ENCODE assay signal across 11 mouse cellular contexts in the genomic region with DNA sequence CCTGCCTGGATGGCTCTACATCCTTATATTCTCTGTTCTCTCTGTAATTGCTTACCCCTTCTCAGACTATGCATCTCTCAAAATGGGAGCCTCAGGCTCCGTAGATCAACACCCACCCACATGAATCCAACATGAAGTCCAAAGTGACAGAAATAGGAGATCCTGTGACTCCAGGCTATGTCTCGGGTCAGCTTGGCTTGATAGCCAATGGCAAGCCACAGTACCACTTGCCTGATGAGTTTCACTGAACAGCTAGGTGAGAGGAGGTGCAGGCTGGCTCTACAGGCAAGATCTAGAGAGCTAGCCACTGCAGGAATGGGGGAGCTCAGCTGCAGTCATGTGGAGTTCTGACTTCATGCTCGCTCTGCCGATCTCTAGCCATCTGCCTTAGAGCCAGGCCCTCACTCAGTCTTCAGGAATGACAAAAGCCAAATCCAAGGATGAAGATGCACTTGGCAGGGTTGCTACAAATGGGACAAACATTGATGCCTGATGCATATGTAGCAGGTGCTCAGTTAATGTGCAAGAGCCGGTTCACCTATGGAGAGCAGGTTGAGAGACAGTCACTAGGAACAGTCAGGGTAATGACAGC.
"Had no signal": no experiment of that assay in that cellular context is flagged by ENCODE, and none has a peak within 500 bp of the region (broad histone marks: within the 10 kb centered on the region; RNA-seq: fewer than 3 reads in every experiment).

No protein-coding gene starts in this region.

- H3K4me3 ChIP-seq: limb, embryonic 13.5 days; midbrain, embryonic 12.5 days; myocyte; neural tube, embryonic 15.5 days; stomach, embryonic 15.5 days had no signal

- H3K27me3 ChIP-seq: limb, embryonic 13.5 days; neural tube, embryonic 15.5 days; stomach, embryonic 15.5 days had no signal

- H3K27ac ChIP-seq: limb, embryonic 13.5 days; liver, embryonic 14.5 days; midbrain, embryonic 12.5 days; neural tube, embryonic 15.5 days; stomach, embryonic 15.5 days had no signal

- H3K36me3 ChIP-seq: limb, embryonic 13.5 days; midbrain, embryonic 12.5 days; neural tube, embryonic 15.5 days; stomach, embryonic 15.5 days had no signal

- DNase-seq: kidney, postnatal 14 days; left cerebral cortex, postnatal 4 days; lung, adult 18-20 months; thymus, adult 2 months; thymus, postnatal 25 days had no signal

- H3K9me3 ChIP-seq: limb, embryonic 13.5 days; midbrain, embryonic 12.5 days; neural tube, embryonic 15.5 days; stomach, embryonic 15.5 days had no signal

- H3K9ac ChIP-seq: limb, embryonic 13.5 days; liver, embryonic 14.5 days; midbrain, embryonic 12.5 days; neural tube, embryonic 15.5 days; stomach, embryonic 15.5 days had no signal

- H3K4me2 ChIP-seq: limb, embryonic 13.5 days; midbrain, embryonic 12.5 days; neural tube, embryonic 15.5 days; stomach, embryonic 15.5 days had no signal
